Mouse (Mus musculus): ENCODE measurements around the gene Prkca.

GRCm38 (mm10) chr11:108215466-108215865 lies 128.3 kb downstream of the Prkca start:
- TF ChIP-seq CTCF (IDR thresholded peaks at IDR 0.05; ENCODE audit: borderline replicate concordance, insufficient read depth, low read depth, low read length) (no peak), POLR2A (IDR thresholded peaks at IDR 0.05; ENCODE audit: borderline replicate concordance, insufficient read depth, low read length) (no peak)

All from cerebellum, adult 2 months (tissue).